Mouse (Mus musculus) cerebellum, adult 2 months (tissue): ENCODE data around the gene Ehd1.

Experiments used
- CTCF ChIP-seq: fragments of 200-500 bp; IDR thresholded peaks from 2 replicates; pipeline ENCODE4 v1.5.1; 2011; ENCODE audit warnings: low read depth, mild to moderate bottlenecking, control low read depth, low read length, moderate library complexity, borderline replicate concordance; ENCODE audit not compliant: insufficient read depth
- POLR2A ChIP-seq: fragments of 200-500 bp; IDR thresholded peaks from 2 replicates; pipeline ENCODE4 v1.6.1; 2011; ENCODE audit warnings: low read length, control low read depth, borderline replicate concordance; ENCODE audit not compliant: insufficient read depth

DNA sequence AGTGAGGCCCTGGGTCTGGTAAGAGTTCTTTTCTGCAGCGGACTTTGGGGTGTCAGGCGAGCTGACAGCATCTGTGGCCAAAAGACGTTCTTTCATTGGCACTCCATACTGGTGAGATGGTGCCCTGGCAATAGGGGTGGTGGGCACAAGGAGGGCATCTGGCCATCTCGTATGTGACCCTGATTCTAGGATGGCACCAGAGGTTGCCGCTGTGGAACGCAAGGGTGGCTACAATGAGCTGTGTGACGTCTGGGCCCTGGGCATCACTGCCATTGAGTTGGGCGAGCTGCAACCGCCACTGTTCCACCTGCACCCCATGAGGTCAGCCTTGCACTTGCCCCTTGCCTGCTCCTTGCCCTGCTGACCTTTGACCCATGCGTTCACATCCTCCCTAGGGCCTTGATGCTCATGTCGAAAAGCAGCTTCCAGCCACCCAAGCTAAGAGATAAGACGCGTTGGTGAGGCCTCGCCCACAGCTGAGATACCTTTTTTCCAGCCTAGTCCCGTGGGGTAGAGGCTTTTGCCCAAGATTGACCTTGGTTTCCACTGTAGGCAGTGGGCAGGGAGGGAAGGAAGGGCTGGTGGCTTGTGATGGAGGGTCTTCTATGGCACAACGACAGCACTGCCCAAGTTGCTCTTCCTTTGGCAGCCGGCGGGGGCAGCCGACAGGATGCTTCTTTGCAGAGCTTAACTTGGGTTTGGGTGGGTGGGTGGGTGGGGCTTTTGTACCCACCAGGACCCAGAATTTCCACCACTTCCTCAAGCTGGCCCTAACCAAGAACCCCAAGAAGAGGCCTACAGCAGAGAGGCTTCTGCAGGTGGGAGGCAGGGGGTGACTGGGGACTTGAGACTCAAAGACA is 66.8 kb downstream of the Ehd1 start:
- TF ChIP-seq CTCF, result no peak
- TF ChIP-seq POLR2A, result no peak
